In genomic region chr2:84727172-84727858, GRCm38 (mm10) we compare ENCODE assay signal across 1 mouse cellular context.
TF ChIP-seq lines count a peak whose summit lies in the region.

Gene Clp1, minus strand, starts transcription at chr2:84727350.

TF ChIP-seq in MEL, 35 proteins besides CTCF, POLR2A, EP300 and RAD21 (continued from another document):
- TF ChIP-seq MYB (IDR thresholded peaks at IDR 0.05; ENCODE audit: low read depth, low read length) (peak; percentile 67), ETS1 (IDR thresholded peaks at IDR 0.05; ENCODE audit: low read depth, low read length) (peak; percentile 53; the same call in 1 of the 2 replicates)
